Comparison of ENCODE assay signal across 23 mouse cellular contexts in the genomic region with DNA sequence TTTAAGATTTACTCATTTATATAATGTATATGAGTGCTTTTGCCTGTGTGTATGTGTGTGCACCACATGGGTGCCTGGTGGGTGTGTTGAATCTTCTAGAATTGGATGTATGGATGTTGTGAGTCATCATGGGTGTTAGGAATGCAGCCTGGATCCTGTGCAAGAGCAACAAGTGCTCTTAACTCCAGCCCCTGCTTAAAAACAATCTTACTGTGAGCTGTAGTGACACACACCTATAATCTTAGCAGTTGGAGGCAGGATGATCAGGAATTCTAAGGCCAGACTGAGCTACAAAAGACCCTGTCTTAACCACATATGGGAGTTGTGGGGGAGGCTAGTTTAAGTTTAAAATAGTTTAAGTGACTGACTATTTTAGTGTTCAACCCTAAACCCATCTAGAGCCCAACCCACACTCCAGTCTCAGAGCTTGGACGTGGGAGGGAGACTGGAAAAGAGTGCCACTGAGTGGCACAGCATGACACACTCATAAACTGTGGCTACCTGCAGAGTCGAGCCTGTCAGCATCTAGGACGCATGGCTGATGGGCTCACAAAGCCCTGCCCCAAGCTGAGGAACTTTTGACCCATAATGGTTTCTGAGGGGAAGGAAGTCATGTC. TPM values are rescaled to one million over a fixed set of nuclear protein-coding genes. Genes with fewer than 3 reads are reported as not detected.
DNase-seq lines count a peak whose midpoint lies in the region; ATAC-seq lines count a peak whose summit lies in the region.
"Had no signal": no experiment of that assay in that cellular context is flagged by ENCODE, and none has a peak within 500 bp of the region (broad histone marks: within the 10 kb centered on the region; RNA-seq: fewer than 3 reads in every experiment).

No protein-coding gene starts in this region.

- peak; percentile 63 for DNase-seq in right cerebral cortex, adult 18-20 months
- no peak for DNase-seq in right cerebral cortex, postnatal 4 days
- peak; percentile 61 to 77 for DNase-seq in frontal cortex, adult 2 months (ENCODE audit: extremely low spot score in 1 of 2, low spot score in 1 of 2)
- DNase-seq in left cerebral cortex, postnatal 36 days (ENCODE audit: low spot score in 2 of 2), result peak; percentile 46 to 61
- DNase-seq in telencephalon, adult 2 months (ENCODE audit: low read depth, low spot score), result peak; percentile 79
- DNase-seq in adrenal gland, adult 8-10 months, result no peak
- DNase-seq: adrenal gland, postnatal 36 days; cerebellum, adult 11 months; cerebellum, adult 9-11 months; forebrain, postnatal 0 days; heart, postnatal 4 days; kidney, adult 9 months; kidney, postnatal 25 days; thymus, postnatal 14 days had no signal

- H3K27me3 ChIP-seq in neural tube, embryonic 15.5 days (replicated peaks), result no peaks in the 10 kb centered on the region
- H3K27me3 ChIP-seq: limb, embryonic 15.5 days; liver, embryonic 15.5 days had no signal

- no peaks in the 10 kb centered on the region for H3K4me1 ChIP-seq in neural tube, embryonic 15.5 days
- H3K4me1 ChIP-seq: embryonic facial prominence, embryonic 10.5 days; forebrain, embryonic 10.5 days; limb, embryonic 15.5 days; liver, embryonic 15.5 days had no signal

- ATAC-seq in neural tube, embryonic 15.5 days (ENCODE audit: low FRiP score), result no peak
- ATAC-seq in monocyte, adult 5-6 weeks (replicated peaks; ENCODE audit: insufficient number of reproducible peaks, low FRiP score, low TSS enrichment, poor library complexity, severe bottlenecking), result no peak
- ATAC-seq: forebrain, postnatal 0 days had no signal

- no peak overlapping the region for H3K9ac ChIP-seq in neural tube, embryonic 15.5 days (replicated peaks)
- H3K9ac ChIP-seq: forebrain, postnatal 0 days; hindbrain, embryonic 14.5 days; limb, embryonic 15.5 days; liver, embryonic 15.5 days had no signal

- H3K27ac ChIP-seq in neural tube, embryonic 15.5 days (replicated peaks), result no peak overlapping the region
- H3K27ac ChIP-seq: embryonic facial prominence, embryonic 10.5 days; forebrain, embryonic 10.5 days; hindbrain, embryonic 14.5 days; limb, embryonic 15.5 days; liver, embryonic 15.5 days; stomach, postnatal 0 days had no signal

- 39% methylated on average over 3 of the region's 3 CpGs for WGBS in neural tube, embryonic 15.5 days

- intact Hi-C loops in left cerebral cortex, postnatal 36 days (cut with DNase I), result no loop called here

- no peak overlapping the region for H3K4me3 ChIP-seq in neural tube, embryonic 15.5 days (replicated peaks)
- H3K4me3 ChIP-seq: embryonic facial prominence, embryonic 10.5 days; forebrain, embryonic 10.5 days; limb, embryonic 15.5 days; liver, embryonic 15.5 days had no signal

- no peaks in the 10 kb centered on the region for H3K9me3 ChIP-seq in neural tube, embryonic 15.5 days (replicated peaks)
- H3K9me3 ChIP-seq: limb, embryonic 15.5 days; liver, embryonic 15.5 days had no signal

- peaks cover 30% of the 10 kb centered on the region for H3K36me3 ChIP-seq in neural tube, embryonic 15.5 days

- H3K4me2 ChIP-seq in neural tube, embryonic 15.5 days, result no peak overlapping the region
- H3K4me2 ChIP-seq: hindbrain, embryonic 14.5 days; limb, embryonic 15.5 days; liver, embryonic 15.5 days; midbrain, embryonic 11.5 days had no signal

RNA-seq across cellular contexts. Expression of a gene that starts 35.5 kb away (rescaled TPM):
- polyA plus RNA-seq in frontal cortex, adult 2 months (2012; rRNA removed), result 254 and 257 TPM in 2 replicates
- 100 to 1,000 TPM; 380 to 391 TPM for total RNA-seq in left cerebral cortex, postnatal 36 days (2021)
- 100 to 1,000 TPM; 307 to 478 (median 386) TPM for total RNA-seq in adrenal gland, adult 8-10 months (2022)
- 198 and 203 TPM in 2 replicates for polyA plus RNA-seq in neural tube, embryonic 15.5 days (2015; fragmentation: Nextera tagmentation; extraction: Ambion mirVana)
- total RNA-seq in monocyte, adult 5-6 weeks (2017), result 454 to 494 TPM (median 475 TPM) in 3 replicates

Comparison
In these comparisons a context has a peak if more than half of its experiments do, and no peak if none do; other contexts are left out.
1. DNase-seq: peak in right cerebral cortex, adult 18-20 months (single experiment), frontal cortex, adult 2 months (2 of 2), left cerebral cortex, postnatal 36 days (2 of 2) and telencephalon, adult 2 months (single experiment); none in right cerebral cortex, postnatal 4 days (single experiment) and adrenal gland, adult 8-10 months (single experiment).